Mouse (Mus musculus) C2C12 (cell line): Measurements from ENCODE around the gene Dnajc24. TPM values are rescaled to one million over a fixed set of nuclear protein-coding genes. Genes with fewer than 3 reads are reported as not detected.

Experiments used
- H3K27me3 ChIP-seq: one replicate; pipeline ENCODE4 v1.6.1; 2011; ENCODE audit not compliant: control insufficient read depth, insufficient read depth, insufficient read length
- H3K36me3 ChIP-seq: one replicate; pipeline ENCODE4 v1.6.1; 2011; ENCODE audit not compliant: control insufficient read depth, insufficient read depth
- H3K4me3 ChIP-seq: one replicate; pipeline ENCODE4 v1.5.1; 2011; ENCODE audit warnings: mild to moderate bottlenecking, control low read depth; ENCODE audit not compliant: poor library complexity, insufficient read depth, severe bottlenecking
- H3K79me2 ChIP-seq: one replicate; pipeline ENCODE4 v1.6.1; 2011; ENCODE audit not compliant: control insufficient read depth, insufficient read depth
- H3K79me3 ChIP-seq: one replicate; pipeline ENCODE4 v1.6.1; 2011; ENCODE audit warnings: low read depth, control low read depth
- H3ac ChIP-seq: one replicate; pipeline ENCODE3; 2011; ENCODE audit warnings: low read depth; ENCODE audit not compliant: control insufficient read depth, insufficient read length
- CEBPB ChIP-seq: IDR thresholded peaks from one replicate; pipeline ENCODE4 v1.6.1; 2011; ENCODE audit warnings: low read depth, mild to moderate bottlenecking, control low read depth, moderate library complexity
- CTCF ChIP-seq: IDR thresholded peaks from one replicate; pipeline ENCODE4 v1.5.1; 2011; ENCODE audit not compliant: control insufficient read depth, insufficient read depth, insufficient read length
- FOSL1 ChIP-seq: IDR thresholded peaks from one replicate; pipeline ENCODE4 v1.8.0; 2011; ENCODE audit warnings: mild to moderate bottlenecking, low read length; ENCODE audit not compliant: poor library complexity, insufficient read depth, severe bottlenecking
- MAX ChIP-seq: IDR thresholded peaks from one replicate; pipeline ENCODE4 v1.6.1; 2011; ENCODE audit warnings: mild to moderate bottlenecking, control low read depth
- MYOD1 ChIP-seq: IDR thresholded peaks from one replicate; pipeline ENCODE4 v1.6.1; 2011; ENCODE audit warnings: low read depth; ENCODE audit not compliant: control insufficient read depth, insufficient read length
- MYOG ChIP-seq: IDR thresholded peaks from one replicate; pipeline ENCODE4 v1.6.1; 2011; ENCODE audit not compliant: control insufficient read depth, insufficient read length; ENCODE audit errors: extremely low read depth
- USF1 ChIP-seq: IDR thresholded peaks from one replicate; pipeline ENCODE4 v1.6.1; 2011; ENCODE audit warnings: low read depth, mild to moderate bottlenecking, control low read depth, moderate library complexity
- microRNA-seq: library from miRNA; unstranded; fragments of <30 nt; microRNA quantifications from one replicate; pipeline ENCODE4, GENCODE M21; 2019; ENCODE audit warnings: borderline microRNAs expressed
- polyA plus RNA-seq: library from polyadenylated mRNA; unstranded; fragments of >200 nt; fragmentation: generic; extraction: Trizol; gene quantifications from one replicate; pipeline ENCODE4 v1.2.1, GENCODE M21; 2012; ENCODE audit warnings: missing spikeins

The Dnajc24 gene
- polyA plus RNA-seq, 1 experiment, result 16.5 TPM

DNA sequence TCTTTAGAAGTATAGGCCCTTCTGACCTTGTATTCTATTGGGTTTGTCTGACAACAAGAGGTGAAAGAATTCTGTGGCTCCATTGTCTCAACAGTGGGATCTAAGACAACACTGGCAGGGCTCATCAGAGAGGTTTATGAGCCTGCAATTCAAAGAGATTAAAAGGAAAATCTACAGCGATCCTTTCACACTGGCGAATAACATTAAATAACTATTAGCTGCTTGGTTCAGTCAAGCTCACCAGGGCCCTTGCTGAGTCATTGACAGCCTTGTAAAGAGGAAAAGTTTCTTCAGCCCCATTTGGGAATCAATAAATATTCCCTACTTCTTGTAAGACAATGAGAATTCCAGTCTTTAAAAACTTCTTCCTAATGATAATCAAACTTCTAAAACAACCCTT, 29.4 kb downstream of the Dnajc24 start:
- H3K79me2 ChIP-seq, result no peaks in the 10 kb centered on the region
- no peaks in the 10 kb centered on the region for H3K79me3 ChIP-seq
- H3K4me3 ChIP-seq, result no peak overlapping the region
- H3ac ChIP-seq, result no peak overlapping the region
- H3K27me3 ChIP-seq, result no peaks in the 10 kb centered on the region
- TF ChIP-seq MYOD1, result no peak
- no peak for TF ChIP-seq FOSL1
- TF ChIP-seq CEBPB, result no peak
- TF ChIP-seq MAX, result no peak
- TF ChIP-seq CTCF, result no peak
- TF ChIP-seq USF1, result no peak
- no peak for TF ChIP-seq MYOG
- H3K36me3 ChIP-seq, result peaks cover 10% of the 10 kb centered on the region

- no peak for TF ChIP-seq MYOD1
- no peak for TF ChIP-seq USF1
- TF ChIP-seq CEBPB, result no peak
- no peak for TF ChIP-seq MYOG
- TF ChIP-seq MAX, result no peak
- TF ChIP-seq FOSL1, result no peak
- no peak for TF ChIP-seq CTCF
- Histone ChIP-seq H3K79me2 (no peaks in the 10 kb centered on the region), H3ac (no peak overlapping the region), H3K4me3 (no peak overlapping the region), H3K36me3 (peaks cover 41% of the 10 kb centered on the region), H3K79me3 (no peaks in the 10 kb centered on the region), H3K27me3 (no peaks in the 10 kb centered on the region)
These were observed 39.9 kb downstream of the Dnajc24 start for GRCm38 (mm10) chr2:105963447-105963846.

DNA sequence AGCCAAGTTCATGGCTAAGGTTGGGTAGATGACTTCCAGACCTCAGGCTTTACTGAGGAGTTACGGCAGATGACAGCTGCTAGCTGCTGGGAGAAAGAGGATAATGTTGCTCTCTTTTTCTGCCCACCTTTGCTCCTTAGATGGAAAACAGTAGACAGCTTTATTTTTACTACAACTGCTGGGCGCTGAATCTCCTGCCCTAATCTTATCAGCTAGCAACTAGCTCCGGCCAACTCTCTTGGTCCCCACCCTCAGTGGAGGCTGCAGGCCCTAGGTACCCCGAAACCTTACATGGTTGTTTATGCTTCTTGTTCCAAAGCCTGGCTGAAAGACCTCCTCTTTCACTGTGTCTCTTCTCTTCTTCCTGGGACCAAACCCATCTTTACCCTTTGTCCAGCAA, 49.5 kb downstream of the Dnajc24 start:
- no peaks in the 10 kb centered on the region for H3K27me3 ChIP-seq
- H3K79me2 ChIP-seq, result no peaks in the 10 kb centered on the region

GRCm38 (mm10) chr2:105951350-105951940, 51.9 kb downstream of the Dnajc24 start:
- H3ac ChIP-seq, result no peak overlapping the region
- H3K79me3 ChIP-seq, result no peaks in the 10 kb centered on the region
- TF ChIP-seq CEBPB (no peak), MYOG (no peak), USF1 (no peak), MYOD1 (no peak), MAX (no peak), FOSL1 (no peak), CTCF (no peak)
- H3K4me3 ChIP-seq, result no peak overlapping the region
- no peaks in the 10 kb centered on the region for H3K79me2 ChIP-seq
- peaks cover 2% of the 10 kb centered on the region for H3K36me3 ChIP-seq
- no peaks in the 10 kb centered on the region for H3K27me3 ChIP-seq

More for the DNA sequence above, 49.5 kb downstream of the Dnajc24 start:
- Histone ChIP-seq H3K79me3 (no peaks in the 10 kb centered on the region), H3K4me3 (no peak overlapping the region), H3K36me3 (peaks cover 3% of the 10 kb centered on the region), H3ac (no peak overlapping the region)
- TF ChIP-seq CEBPB (no peak), MYOG (no peak), MAX (no peak), FOSL1 (no peak), CTCF (no peak), USF1 (no peak), MYOD1 (no peak)

DNA sequence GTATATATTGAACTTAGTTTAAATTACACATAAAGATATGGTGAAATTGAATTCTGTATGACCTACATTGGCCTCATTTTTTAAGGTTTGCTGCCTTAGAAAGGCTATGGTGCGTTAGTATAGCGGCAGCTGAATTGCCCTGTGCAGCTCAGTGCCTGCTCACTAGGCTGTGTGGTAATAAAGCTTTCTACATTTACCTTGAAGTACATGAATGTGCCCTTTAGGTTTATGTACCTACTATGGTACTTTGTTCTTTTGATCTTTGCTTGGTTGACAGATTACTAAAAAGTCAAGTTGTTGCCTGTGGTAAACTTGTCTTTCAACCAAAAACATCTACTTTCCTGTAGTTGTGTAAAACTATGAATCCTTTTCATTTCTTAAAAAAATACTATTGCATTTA, 53.2 kb downstream of the Dnajc24 start:
- Histone ChIP-seq H3K79me2 (no peaks in the 10 kb centered on the region), H3ac (no peak overlapping the region), H3K27me3 (no peaks in the 10 kb centered on the region), H3K4me3 (no peak overlapping the region), H3K36me3 (no peaks in the 10 kb centered on the region), H3K79me3 (no peaks in the 10 kb centered on the region)
- TF ChIP-seq FOSL1 (no peak), CTCF (no peak)

DNA sequence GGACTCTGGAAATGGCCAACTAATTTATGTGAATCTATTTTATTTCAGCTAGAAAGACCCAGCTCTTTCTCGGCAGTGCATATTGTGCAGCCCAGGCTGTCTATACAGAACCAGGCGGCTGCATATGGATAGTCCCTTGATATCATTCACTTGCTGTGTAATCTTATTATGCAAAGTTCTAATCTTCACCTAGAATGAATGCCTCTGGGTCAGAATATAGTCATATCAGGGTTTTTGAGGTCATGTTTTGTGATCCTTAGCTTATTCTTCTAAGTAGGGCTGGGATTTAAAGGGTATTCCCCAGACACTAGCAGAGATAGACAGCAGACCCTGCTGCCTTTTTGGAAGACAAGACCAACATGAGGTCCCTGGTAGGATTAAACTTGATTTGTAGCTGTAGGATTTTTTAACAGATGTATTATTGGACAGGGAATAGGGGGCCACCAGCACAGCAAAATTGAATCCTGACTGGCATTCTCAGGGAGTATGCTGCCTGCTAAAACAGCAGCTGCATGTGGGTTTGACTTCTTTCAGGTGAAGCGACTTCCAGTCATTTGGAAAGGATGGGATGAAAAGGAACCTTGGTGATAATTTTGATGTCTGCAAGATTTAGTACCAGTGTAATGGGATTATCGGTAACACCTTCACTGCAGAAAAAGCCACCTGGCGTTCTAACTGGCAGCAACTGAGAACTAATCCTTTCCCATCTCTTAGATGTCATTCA, 85.6 kb downstream of the Dnajc24 start:
- Histone ChIP-seq H3K79me2 (peaks cover 5% of the 10 kb centered on the region), H3ac (no peak overlapping the region), H3K4me3 (no peak overlapping the region), H3K36me3 (no peaks in the 10 kb centered on the region), H3K79me3 (peaks cover 6% of the 10 kb centered on the region), H3K27me3 (no peaks in the 10 kb centered on the region)
- TF ChIP-seq CTCF, result no peak
- TF ChIP-seq MYOD1, result no peak
- no peak for TF ChIP-seq CEBPB
- no peak for TF ChIP-seq FOSL1
- TF ChIP-seq USF1, result no peak
- TF ChIP-seq MAX, result no peak

Small RNA genes lying within 50 kb of the gene (microRNA-seq; reads per million reads assigned to microRNA genes)
- gene Gm22002, result not detected

Other genes starting within 250 kb of the Dnajc24 start
- gene Elp4, start 99.0 kb downstream of the Dnajc24 start, polyA plus RNA-seq, result 7.0 TPM
- 25.1 TPM for gene Immp1l, start 98.9 kb downstream of the Dnajc24 start, polyA plus RNA-seq